Mouse (Mus musculus): ENCODE measurements around the gene Tmem41b. TPM values are rescaled to one million over a fixed set of nuclear protein-coding genes. Genes with fewer than 3 reads are reported as not detected.
"Not testable (repeated sequence)": the region's sequence is repeated elsewhere in the genome, so short reads cannot be mapped to it uniquely, and the experiment has no call there.

The Tmem41b gene
- total and polyA plus RNA-seq, 3 experiments = 45.9 to 86.9 TPM; not detected in 1

- Histone ChIP-seq H3K9me3 (replicated peaks; ENCODE audit: insufficient read depth, low read length) (no peaks in the 10 kb centered on the region), H3K79me2 (ENCODE audit: control insufficient read depth, insufficient read depth, low read length, poor library complexity) (peaks cover 16% of the 10 kb centered on the region), H3K27ac (ENCODE audit: control insufficient read depth, low read depth, low read length) (peak overlapping the region; percentile 52), H3K27me3 (ENCODE audit: control insufficient read depth in 1 of 2, insufficient read depth in 2 of 2, low read length in 2 of 2) (no peaks in the 10 kb centered on the region), H3K4me1 (ENCODE audit: control insufficient read depth in 1 of 2, insufficient read depth in 2 of 2, low read length in 2 of 2) (peaks cover 9% of the 10 kb centered on the region in 2 experiments; a peak in 3 of 4 replicates), H3K36me3 (ENCODE audit: control insufficient read depth in 1 of 2, insufficient read depth in 2 of 2, low read length in 2 of 2) (peaks cover 5 to 27% of the 10 kb centered on the region in 2 experiments; a peak in 3 of 4 replicates), H3K9ac (ENCODE audit: control insufficient read depth, low read depth, low read length, poor library complexity, severe bottlenecking) (peak overlapping the region; percentile 74), H3K4me3 (ENCODE audit: control insufficient read depth in 1 of 2, insufficient read depth in 1 of 2, low read depth in 2 of 2, low read length in 2 of 2) (peak overlapping the region; percentile 85 to 86)
- peak; percentile 73 for DNase-seq (ENCODE audit: low read depth, low spot score)
- TF ChIP-seq CHD1 (IDR thresholded peaks at IDR 0.05; ENCODE audit: low read depth, low read length) (no peak), ETS1 (IDR thresholded peaks at IDR 0.05; ENCODE audit: low read depth, low read length) (no peak), MAFK (IDR thresholded peaks at IDR 0.05; ENCODE audit: borderline replicate concordance, low read depth, low read length) (no peak), MAX (IDR thresholded peaks at IDR 0.05; ENCODE audit: low read length) (0 out of 2 replicates have a peak, but pooled peaks have one; percentile 0), USF1 (IDR thresholded peaks at IDR 0.05; ENCODE audit: low read depth, low read length) (no peak), NELFE (IDR thresholded peaks at IDR 0.05; ENCODE audit: low read depth, low read length) (0 out of 2 replicates have a peak, but pooled peaks have one; percentile 5), SIN3A (IDR thresholded peaks at IDR 0.05; ENCODE audit: low read length) (peak; percentile 50), TCF12 (IDR thresholded peaks at IDR 0.05; ENCODE audit: low read depth, low read length) (no peak), USF2 (IDR thresholded peaks at IDR 0.05; ENCODE audit: borderline replicate concordance in 1 of 2, insufficient read depth in 1 of 2, low read depth in 1 of 2, low read length in 2 of 2) (no peak), BHLHE40 (IDR thresholded peaks at IDR 0.05; ENCODE audit: borderline replicate concordance, low read depth, low read length) (no peak), ZC3H11A (IDR thresholded peaks at IDR 0.05; ENCODE audit: low read depth, low read length) (no peak), MYC (IDR thresholded peaks at IDR 0.05; ENCODE audit: low read depth, low read length) (no peak)
Measured at GRCm38 (mm10) chr7:109985661-109986132, 1.0 kb downstream of the Tmem41b start.

- H3K9me3 ChIP-seq (replicated peaks; ENCODE audit: insufficient read depth, low read length); H3K4me1 ChIP-seq (ENCODE audit: control insufficient read depth in 1 of 2, insufficient read depth in 2 of 2, low read length in 2 of 2); H3K27me3 ChIP-seq (ENCODE audit: control insufficient read depth in 1 of 2, insufficient read depth in 2 of 2, low read length in 2 of 2); H3K9ac ChIP-seq (ENCODE audit: control insufficient read depth, low read depth, low read length, poor library complexity, severe bottlenecking); DNase-seq (ENCODE audit: low read depth, low spot score); H3K27ac ChIP-seq (ENCODE audit: control insufficient read depth, low read depth, low read length); H3K4me3 ChIP-seq (ENCODE audit: control insufficient read depth in 1 of 2, insufficient read depth in 1 of 2, low read depth in 2 of 2, low read length in 2 of 2): not testable (repeated sequence)
- TF ChIP-seq TBP (IDR thresholded peaks at IDR 0.05; ENCODE audit: low read depth, low read length) = peak; percentile 66
- H3K36me3 ChIP-seq (ENCODE audit: control insufficient read depth in 1 of 2, insufficient read depth in 2 of 2, low read length in 2 of 2) = peaks cover 14 to 27% of the 10 kb centered on the region in 2 experiments; a peak in 3 of 4 replicates
- peaks cover 16% of the 10 kb centered on the region for H3K79me2 ChIP-seq (ENCODE audit: control insufficient read depth, insufficient read depth, low read length, poor library complexity)
Measured at GRCm38 (mm10) chr7:109984608-109985007, 2.1 kb downstream of the Tmem41b start.

DNA sequence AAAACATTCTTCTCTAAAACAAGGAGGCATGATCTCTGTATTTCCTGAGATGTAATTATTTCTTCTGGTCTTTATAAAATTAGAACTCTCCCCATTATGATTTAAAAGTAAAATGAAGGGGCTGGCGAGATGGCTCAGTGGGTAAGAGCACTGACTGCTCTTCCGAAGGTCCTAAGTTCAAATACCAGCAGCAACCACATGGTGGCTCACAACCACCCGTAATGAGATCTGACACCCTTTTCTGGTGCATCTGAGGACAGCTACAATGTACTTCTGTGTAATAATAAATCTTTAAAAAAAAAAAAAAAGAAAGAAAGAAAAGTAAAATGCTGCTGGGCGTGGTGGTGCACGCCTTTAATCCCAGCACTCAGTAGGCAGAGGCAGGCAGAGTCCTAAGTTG lies 9.6 kb downstream of the Tmem41b start:
- TF ChIP-seq ZNF384 (IDR thresholded peaks at IDR 0.05; ENCODE audit: low read depth, low read length) (0 out of 2 replicates have a peak, but pooled peaks have one; percentile 20), SIN3A (IDR thresholded peaks at IDR 0.05; ENCODE audit: low read length) (0 out of 2 replicates have a peak, but pooled peaks have one; percentile 16), ZC3H11A (IDR thresholded peaks at IDR 0.05; ENCODE audit: low read depth, low read length) (peak; percentile 41; the same call in 1 of the 2 replicates), RAD21 (IDR thresholded peaks at IDR 0.05; ENCODE audit: low read depth, low read length) (peak; percentile 46), SMC3 (IDR thresholded peaks at IDR 0.05; ENCODE audit: low read depth, low read length) (peak; percentile 59), CTCF (IDR thresholded peaks at IDR 0.05 in 2 of 3, conservative IDR thresholded peaks at IDR 0.05 in 1 of 3; ENCODE audit: control insufficient read depth in 1 of 3, insufficient read depth in 1 of 3, low read depth in 2 of 3, low read length in 3 of 3, poor library complexity in 1 of 3, severe bottlenecking in 1 of 3) (peak; percentile 25 to 50 (median 28); a peak in 4 of 6 replicates)
- peaks cover 0 to 31% of the 10 kb centered on the region in 2 experiments; a peak in 2 of 4 replicates for H3K36me3 ChIP-seq (ENCODE audit: control insufficient read depth in 1 of 2, insufficient read depth in 2 of 2, low read length in 2 of 2)
- H3K9me3 ChIP-seq (replicated peaks; ENCODE audit: insufficient read depth, low read length); H3K27me3 ChIP-seq (ENCODE audit: control insufficient read depth in 1 of 2, insufficient read depth in 2 of 2, low read length in 2 of 2); H3K27ac ChIP-seq (ENCODE audit: control insufficient read depth, low read depth, low read length); H3K4me1 ChIP-seq (ENCODE audit: control insufficient read depth in 1 of 2, insufficient read depth in 2 of 2, low read length in 2 of 2); H3K9ac ChIP-seq (ENCODE audit: control insufficient read depth, low read depth, low read length, poor library complexity, severe bottlenecking); H3K79me2 ChIP-seq (ENCODE audit: control insufficient read depth, insufficient read depth, low read length, poor library complexity); H3K4me3 ChIP-seq (ENCODE audit: control insufficient read depth in 1 of 2, insufficient read depth in 1 of 2, low read depth in 2 of 2, low read length in 2 of 2): not testable (repeated sequence)
- DNase-seq (ENCODE audit: low read depth, low spot score) = peak; percentile 52

All from MEL (cell line).